Mouse (Mus musculus): Measurements from ENCODE around the gene Eno1.
A peak's percentile ranks its signal among the peaks of the same experiment; 100 is the strongest.
"Not testable (repeated sequence)": the region's sequence is repeated elsewhere in the genome, so short reads cannot be mapped to it uniquely, and the experiment has no call there.

Eno1 gene

DNA sequence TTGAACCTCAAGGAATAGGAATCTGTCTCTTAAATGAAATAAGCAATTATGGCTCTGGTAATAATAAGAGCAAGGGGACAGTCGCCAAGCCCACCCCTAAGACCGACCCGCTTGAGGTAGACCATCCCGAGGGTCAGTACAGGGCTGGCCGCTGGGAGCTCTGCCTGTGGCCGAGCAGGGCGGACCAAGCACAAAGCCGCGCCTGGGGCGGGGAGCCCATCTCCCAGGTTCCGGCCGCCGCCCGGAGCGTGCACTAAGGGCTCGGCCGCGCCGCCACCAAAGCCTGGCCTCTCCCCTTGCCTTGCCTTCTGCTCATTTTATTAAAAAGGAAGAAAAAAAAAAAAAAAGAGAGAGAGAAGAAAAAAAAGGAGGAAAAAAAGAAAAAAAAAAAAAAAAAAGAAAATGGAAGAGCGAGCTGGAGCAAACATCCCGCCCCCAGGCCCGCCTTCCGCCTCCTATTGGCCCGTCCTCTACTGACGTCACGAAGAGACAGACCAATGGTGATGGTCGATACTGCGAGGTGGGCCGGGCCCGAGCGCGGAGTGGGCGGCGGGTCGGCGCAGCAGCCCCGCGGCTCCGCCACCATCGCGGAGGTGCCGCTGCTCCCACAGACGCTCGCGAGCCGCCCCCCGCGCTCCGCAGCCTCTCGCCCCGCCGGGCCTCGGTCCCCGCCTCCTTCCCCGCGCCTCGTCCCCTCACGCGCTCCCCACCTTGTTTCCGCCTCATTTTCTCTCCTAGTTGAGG lies 44.7 kb downstream of the Eno1 start, which contains the start of gene Rere:
TSS of gene Rere (plus strand) at position 629 of the 744 bp plus-strand sequence.
- DNase-seq (ENCODE audit: low spot score in 2 of 2), result peak; percentile 86 to 99

GRCm38 (mm10) chr4:150281891-150282630 lies 45.5 kb downstream of the Eno1 start:
- peak in 1 of 2 experiments; percentile 31 for DNase-seq (ENCODE audit: low spot score in 2 of 2)

- DNase-seq (ENCODE audit: low spot score in 2 of 2), result no peak
Measured at GRCm38 (mm10) chr4:150282631-150283334, 46.3 kb downstream of the Eno1 start.

DNA sequence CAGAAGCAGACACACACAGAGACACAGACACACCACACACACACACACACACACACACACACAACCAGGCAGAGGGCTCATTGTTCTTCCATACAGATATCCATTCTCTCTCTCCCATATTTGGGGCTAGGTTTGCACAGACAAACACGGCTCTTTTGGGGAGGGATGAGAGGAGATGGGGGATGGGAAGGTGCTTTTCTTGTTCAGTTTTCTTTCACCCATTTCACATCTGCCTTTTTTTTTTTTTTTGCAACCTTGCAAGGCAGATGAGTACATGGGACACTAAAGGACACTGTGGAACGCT lies 46.8 kb downstream of the Eno1 start:
- DNase-seq (ENCODE audit: low spot score in 2 of 2), result peak in 1 of 2 experiments; percentile 31

DNA sequence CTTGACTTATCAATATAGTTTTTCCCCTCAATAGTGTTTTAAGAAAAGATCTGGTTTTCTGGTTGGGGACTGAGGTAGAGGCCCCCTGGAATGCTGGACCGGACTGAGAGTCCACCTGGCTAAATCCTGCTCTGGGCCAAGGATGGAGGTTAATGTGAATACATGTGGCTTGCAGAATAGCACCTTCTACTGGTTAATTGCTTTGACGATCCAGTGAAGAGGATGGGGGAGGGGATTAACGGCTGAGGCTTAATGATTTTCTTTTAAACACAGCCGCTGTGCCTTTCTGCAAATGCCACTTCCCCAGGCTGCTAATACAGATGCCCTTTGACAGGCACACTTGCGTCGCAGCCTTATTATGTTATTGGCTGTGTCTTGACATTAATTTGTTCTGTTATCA lies 47.5 kb downstream of the Eno1 start:
- no peak for DNase-seq (ENCODE audit: low spot score in 2 of 2)

- DNase-seq (ENCODE audit: low spot score in 2 of 2), result no peak
Measured at GRCm38 (mm10) chr4:150286980-150287379, 50.5 kb downstream of the Eno1 start.

DNA sequence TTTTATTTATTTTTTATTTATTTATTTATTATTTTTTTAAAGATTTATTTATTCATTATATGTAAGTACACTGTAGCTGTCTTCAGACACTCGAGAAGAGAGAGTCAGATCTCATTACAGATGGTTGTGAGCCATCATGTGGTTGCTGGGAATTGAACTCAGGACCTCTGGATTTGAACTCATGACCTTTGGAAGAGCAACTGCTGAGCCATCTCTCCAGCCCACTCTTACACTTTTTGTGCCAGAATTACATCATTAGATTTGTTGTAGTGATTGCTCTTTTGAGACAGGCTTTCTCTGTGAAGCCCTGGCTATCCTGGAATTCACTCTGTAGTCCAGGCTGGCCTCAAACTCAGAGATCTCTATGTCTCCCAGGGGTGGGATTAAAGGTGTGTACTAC lies 50.9 kb downstream of the Eno1 start:
- DNase-seq (ENCODE audit: low spot score in 2 of 2), result not testable (repeated sequence)

GRCm38 (mm10) chr4:150291900-150292299 lies 55.4 kb downstream of the Eno1 start:
- DNase-seq (ENCODE audit: low spot score in 2 of 2), result no peak

DNA sequence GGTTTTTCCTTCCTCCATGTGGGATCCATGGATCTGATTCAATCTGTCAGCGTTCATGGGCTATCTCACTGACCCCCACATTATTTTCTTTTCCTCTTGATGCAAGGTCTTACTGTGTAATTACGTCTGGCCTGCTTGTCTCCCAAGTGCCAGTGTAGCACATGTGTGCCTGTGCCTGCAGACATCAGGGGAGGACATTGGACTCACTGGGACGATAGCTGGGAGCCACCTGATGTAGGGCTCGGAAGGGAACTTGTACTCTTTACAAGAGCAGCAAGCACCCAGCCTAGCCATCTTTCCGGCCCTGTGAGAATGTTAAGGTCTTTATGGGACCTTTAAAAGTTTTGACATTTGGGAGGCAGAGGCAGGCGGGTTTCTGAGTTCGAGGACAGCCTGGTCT lies 58.3 kb downstream of the Eno1 start:
- no peak for DNase-seq (ENCODE audit: low spot score in 2 of 2)

GRCm38 (mm10) chr4:150295966-150296365 lies 59.4 kb downstream of the Eno1 start:
- no peak for DNase-seq (ENCODE audit: low spot score in 2 of 2)

Data from left cerebral cortex, adult 9 months (tissue).